Mouse (Mus musculus) heart, adult 2 months (tissue): ENCODE measurements around the gene Arhgap40. TPM values are rescaled to one million over a fixed set of nuclear protein-coding genes. Genes with fewer than 3 reads are reported as not detected.

Source experiments
- DNase-seq, 2 experiments: peaks; one replicate each; pipeline ENCODE4 v3.0.0; 2021
- H3K27ac ChIP-seq: fragments of 200-600 bp; 2 replicates; pipeline ENCODE4 v1.8.1; 2022
- H3K27me3 ChIP-seq: fragments of 200-500 bp; 2 replicates; pipeline ENCODE4 v1.6.1; 2012; ENCODE audit warnings: mild to moderate bottlenecking, low read length, inconsistent platforms, mixed read lengths; ENCODE audit not compliant: control insufficient read depth, insufficient read depth
- H3K36me3 ChIP-seq: fragments of 200-500 bp; 2 replicates; pipeline ENCODE4 v1.6.1; 2012; ENCODE audit warnings: low read length, inconsistent platforms; ENCODE audit not compliant: control insufficient read depth, insufficient read depth
- H3K4me1 ChIP-seq: fragments of 200-500 bp; 2 replicates; pipeline ENCODE4 v1.6.1; 2011; ENCODE audit warnings: low read length; ENCODE audit not compliant: control insufficient read depth, insufficient read depth
- H3K4me3 ChIP-seq: fragments of 200-600 bp; 2 replicates; pipeline ENCODE4 v1.8.1; 2022
- H3K79me2 ChIP-seq: fragments of 200-500 bp; replicated peaks from 2 replicates; pipeline ENCODE4 v1.6.1; 2012; ENCODE audit warnings: mild to moderate bottlenecking, inconsistent platforms, low read length, moderate library complexity, mixed read lengths; ENCODE audit not compliant: control insufficient read depth, insufficient read depth
- H3K9ac ChIP-seq: fragments of 200-500 bp; 2 replicates; pipeline ENCODE4 v1.6.1; 2012; ENCODE audit warnings: low read depth, mild to moderate bottlenecking, control low read depth, inconsistent platforms, low read length, mixed read lengths
- CTCF ChIP-seq: fragments of 200-600 bp; IDR thresholded peaks from 2 replicates; pipeline ENCODE4 v1.8.1; 2022; ENCODE audit warnings: antibody characterized with exemption, mild to moderate bottlenecking, moderate library complexity
- EP300 ChIP-seq: fragments of 200-500 bp; IDR thresholded peaks from 2 replicates; pipeline ENCODE4 v1.6.1; 2011; ENCODE audit warnings: low read depth, low read length, control low read depth; ENCODE audit not compliant: insufficient read depth
- POLR2A ChIP-seq: fragments of 200-500 bp; IDR thresholded peaks from 2 replicates; pipeline ENCODE4 v1.6.1; 2011; ENCODE audit warnings: mild to moderate bottlenecking, low read depth, low read length, control low read depth; ENCODE audit not compliant: insufficient read depth
- WGBS: fragments of 180-500 bp; shearing (Covaris S2); methylation state at CpG from one replicate; pipeline ENCODE4 v1.1.7; 2018; 5-methylcytosine and 5-hydroxymethylcytosine counted together
- intact Hi-C: fragments of 180-260 bp; cut with DNase I; formaldehyde crosslinking; loops from one replicate; pipeline ENCODE4 v1.15.1; 2025
- long read RNA-seq: library from polyadenylated mRNA; stranded (forward); transcript quantifications from one replicate; pipeline ENCODE4 v2.0.0, GENCODE M21; 2021
- polyA plus RNA-seq: library from polyadenylated mRNA; depleted of rRNA; stranded (reverse); fragments of >200 nt; gene quantifications from 2 replicates; pipeline ENCODE4 v1.2.3, GENCODE M21; 2012; rRNA removed
- total RNA-seq, 2 experiments: library from RNA; stranded (reverse); gene quantifications; 2 replicates each; pipeline ENCODE4 v1.2.3; 2021

The Arhgap40 gene
- total RNA-seq (not detected), polyA plus RNA-seq (0.06 TPM in 1 of 2 replicates, not detected in the other)
- long read RNA-seq = 0 reads

DNA sequence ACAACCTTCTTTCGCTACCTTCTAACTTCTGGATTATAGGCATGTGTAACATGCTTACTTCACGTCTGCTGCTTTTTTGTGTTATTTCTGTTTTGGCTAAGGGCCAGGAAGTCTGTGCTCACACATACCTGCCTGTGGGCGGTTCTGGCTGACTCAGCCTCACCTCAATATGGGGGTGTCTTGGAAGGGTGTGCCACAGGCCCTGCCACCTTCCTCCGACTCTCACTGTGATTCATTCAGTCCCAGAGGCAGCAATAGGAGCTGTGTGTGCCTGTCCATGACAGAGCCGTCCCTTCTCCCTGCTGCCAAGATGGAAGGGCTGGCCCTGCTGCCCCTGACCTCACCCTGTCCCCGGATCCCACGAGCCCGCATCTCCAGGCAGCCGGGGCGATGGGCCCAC, at the start of gene Arhgap40:
Arhgap40 (plus strand) TSS at position 269 of the 400 bp plus-strand sequence.
- H3K79me2 ChIP-seq = no peaks in the 10 kb centered on the region
- WGBS = 90% methylated on average over 10 of the region's 10 CpGs
- intact Hi-C loops = no loop called here

DNA sequence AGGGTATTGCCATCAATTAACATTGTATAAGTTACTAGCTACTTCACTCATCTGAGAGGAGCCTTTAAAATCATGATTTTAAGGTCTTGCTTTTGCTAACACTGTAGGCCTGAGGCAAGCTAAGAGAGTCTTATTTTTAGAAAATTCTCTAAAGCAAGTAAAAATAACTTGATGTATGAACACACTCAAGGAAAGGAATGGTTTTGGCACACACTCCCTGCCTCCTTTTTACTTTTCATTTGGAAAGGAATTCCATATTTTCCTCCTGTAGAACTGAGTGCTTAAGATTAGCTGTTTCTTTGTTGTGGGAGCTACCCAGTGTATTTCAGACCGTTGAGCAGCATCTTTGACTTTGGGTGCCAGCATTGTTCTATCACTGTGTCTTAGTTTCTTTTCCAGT, 38.4 kb upstream of the Arhgap40 start:
- 76% methylated on average over 1 of the region's 1 CpGs for WGBS
- intact Hi-C loops = no loop called here
- Histone ChIP-seq H3K27me3 (no peaks in the 10 kb centered on the region), H3K9ac (no peak overlapping the region), H3K4me3 (no peak overlapping the region), H3K79me2 (no peaks in the 10 kb centered on the region), H3K27ac (no peak overlapping the region), H3K4me1 (no peaks in the 10 kb centered on the region), H3K36me3 (peaks cover 7% of the 10 kb centered on the region; the same call in 1 of the 2 replicates)
- DNase-seq = no peak
- no peak for TF ChIP-seq CTCF
- TF ChIP-seq POLR2A = no peak

More for the DNA sequence above, at the start of gene Arhgap40:
- DNase-seq = no peak
- no peaks in the 10 kb centered on the region for H3K36me3 ChIP-seq
- H3K9ac ChIP-seq = no peak within 1 kb of the TSS
- no peaks in the 10 kb centered on the region for H3K4me1 ChIP-seq
- no peak within 1 kb of the TSS for H3K27ac ChIP-seq
- no peaks in the 10 kb centered on the region for H3K27me3 ChIP-seq
- TF ChIP-seq CTCF = no peak
- TF ChIP-seq POLR2A = no peak
- no peak for TF ChIP-seq EP300
- H3K4me3 ChIP-seq = no peak within 1 kb of the TSS

GRCm38 (mm10) chr2:158477640-158478039, 35.0 kb upstream of the Arhgap40 start:
- H3K27me3 ChIP-seq = no peaks in the 10 kb centered on the region
- H3K79me2 ChIP-seq = no peaks in the 10 kb centered on the region
- H3K4me1 ChIP-seq = no peaks in the 10 kb centered on the region
- no peak overlapping the region for H3K27ac ChIP-seq
- no peak for DNase-seq
- WGBS = 77% methylated on average over 3 of the region's 3 CpGs
- H3K36me3 ChIP-seq = peaks cover 7% of the 10 kb centered on the region; the same call in 1 of the 2 replicates
- H3K4me3 ChIP-seq = no peak overlapping the region
- H3K9ac ChIP-seq = no peak overlapping the region
- no peak for TF ChIP-seq EP300
- TF ChIP-seq CTCF = no peak
- TF ChIP-seq POLR2A = no peak
- intact Hi-C loops = no loop called here

DNA sequence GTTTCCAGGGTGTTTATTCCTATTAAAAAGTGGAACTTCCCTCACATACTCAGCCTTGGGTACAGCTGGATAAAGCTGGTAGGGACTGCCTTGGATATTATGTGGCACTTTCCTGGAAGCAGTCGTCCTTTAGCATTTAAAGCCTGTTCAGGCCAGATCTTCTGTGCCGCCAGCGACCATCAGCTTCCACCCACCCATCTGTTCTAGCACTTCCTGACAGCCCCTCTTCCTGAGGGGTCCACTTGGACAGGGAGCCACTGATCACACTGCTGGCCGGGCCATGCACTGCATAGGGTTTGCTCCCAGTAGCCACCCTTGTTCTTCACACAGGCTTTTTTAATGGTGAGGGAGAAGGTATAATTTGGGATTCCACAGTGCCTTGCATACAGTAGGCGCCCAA, 14.1 kb upstream of the Arhgap40 start:
- 88% methylated on average over 5 of the region's 5 CpGs for WGBS
- no peaks in the 10 kb centered on the region for H3K4me1 ChIP-seq
- H3K36me3 ChIP-seq = no peaks in the 10 kb centered on the region
- H3K79me2 ChIP-seq = no peaks in the 10 kb centered on the region
- H3K4me3 ChIP-seq = no peak overlapping the region
- H3K27ac ChIP-seq = no peak overlapping the region
- H3K9ac ChIP-seq = no peak overlapping the region
- DNase-seq = no peak
- no peaks in the 10 kb centered on the region for H3K27me3 ChIP-seq
- TF ChIP-seq CTCF (no peak), EP300 (no peak), POLR2A (no peak)
- intact Hi-C loops = no loop called here

DNA sequence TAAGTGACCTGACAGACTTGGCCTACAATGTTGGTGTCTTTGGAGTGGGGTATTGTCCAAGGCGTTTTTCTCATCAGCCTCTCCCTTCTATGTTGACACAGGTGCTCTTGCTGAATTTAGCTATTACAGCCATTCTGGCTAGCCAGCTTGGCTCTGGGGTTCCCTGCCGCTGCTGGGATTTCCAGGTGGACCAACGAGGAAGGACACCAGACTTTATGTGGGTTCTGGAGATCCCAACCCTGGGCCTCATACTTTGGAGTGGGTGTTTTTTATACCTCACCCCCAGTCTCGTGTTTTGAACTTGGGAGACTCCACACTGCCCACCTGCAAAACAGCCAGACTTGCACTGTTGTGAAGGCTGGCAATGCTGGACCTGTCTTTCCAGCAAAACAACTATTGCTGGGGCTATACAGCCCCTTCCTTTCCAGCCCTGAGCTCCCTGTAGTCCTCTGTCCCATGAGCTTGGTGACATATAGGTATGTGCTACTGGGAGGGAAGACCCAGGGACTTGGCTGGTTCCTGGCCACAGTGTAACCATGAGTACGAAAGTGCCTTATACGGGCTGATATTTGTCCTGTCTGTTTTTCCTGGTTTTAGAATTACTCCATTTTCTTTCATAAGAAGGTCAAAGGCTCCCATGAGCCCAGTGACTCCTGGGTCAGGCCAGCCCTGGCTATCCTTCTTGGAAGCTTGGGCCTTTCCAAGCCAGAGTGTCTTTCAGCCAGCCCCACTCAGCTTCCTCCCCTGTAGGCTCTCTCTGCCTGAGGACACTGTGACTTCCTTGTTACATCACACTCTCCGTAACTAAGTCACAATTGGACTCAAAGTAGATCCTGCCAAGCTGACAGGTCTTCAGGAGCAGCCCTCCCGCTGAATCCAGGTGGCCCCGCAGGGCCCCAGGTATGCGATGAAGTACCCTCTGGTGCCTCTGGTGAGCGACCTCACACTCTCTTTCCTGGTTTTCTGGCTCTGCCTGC, 10.5 kb upstream of the Arhgap40 start, which contains the start of gene Adig:
Adig (plus strand) TSS at position 777 of the 977 bp plus-strand sequence.
- no peak for TF ChIP-seq POLR2A
- no peak for TF ChIP-seq CTCF
- TF ChIP-seq EP300 = no peak
- Histone ChIP-seq H3K27me3 (no peaks in the 10 kb centered on the region), H3K79me2 (no peaks in the 10 kb centered on the region), H3K4me3 (no peak within 1 kb of the TSS), H3K9ac (no peak within 1 kb of the TSS), H3K36me3 (no peaks in the 10 kb centered on the region), H3K27ac (peak within 1 kb of the TSS; percentile 16; the same call in 1 of the 2 replicates), H3K4me1 (no peaks in the 10 kb centered on the region)
- no peak for DNase-seq
- whole genome bisulfite sequencing = 66% methylated on average over 11 of the region's 11 CpGs
- intact Hi-C loops = no loop called here

- no peaks in the 10 kb centered on the region for H3K79me2 ChIP-seq
- H3K4me3 ChIP-seq = no peak overlapping the region
- H3K27ac ChIP-seq = peak overlapping the region; percentile 16; the same call in 1 of the 2 replicates
- TF ChIP-seq POLR2A (no peak), EP300 (no peak), CTCF (no peak)
- intact Hi-C loops = no loop called here
- DNase-seq = no peak
- no peaks in the 10 kb centered on the region for H3K27me3 ChIP-seq
- no peaks in the 10 kb centered on the region for H3K36me3 ChIP-seq
- no peak overlapping the region for H3K9ac ChIP-seq
- WGBS = 89% methylated on average over 7 of the region's 7 CpGs
- no peaks in the 10 kb centered on the region for H3K4me1 ChIP-seq
Observed at GRCm38 (mm10) chr2:158503226-158503625, 9.4 kb upstream of the Arhgap40 start.
